Mouse (Mus musculus) lung, embryonic 14.5 days (tissue): ENCODE measurements around the gene Dock1. TPM values are rescaled to one million over a fixed set of nuclear protein-coding genes. Genes with fewer than 3 reads are reported as not detected.

ENCODE experiments used
- ATAC-seq: fragments of 200-750 bp; cut with Nextera tagmentation; 2 replicates; pipeline ENCODE4 v1.8.0; 2017; ENCODE audit warnings: mild to moderate bottlenecking, moderate TSS enrichment, moderate library complexity; ENCODE audit not compliant: insufficient read depth
- DNase-seq: peaks from one replicate; pipeline ENCODE4 v3.0.0-alpha.2; 2015
- H3K27ac ChIP-seq: fragments of 300-500 bp; sonication (generic); 2 replicates; pipeline ENCODE4 v1.5.1; 2014; ENCODE audit warnings: low read depth, mild to moderate bottlenecking, moderate library complexity
- H3K27me3 ChIP-seq: fragments of 300-500 bp; sonication (generic); 2 replicates; pipeline ENCODE4 v1.6.1; 2014; ENCODE audit warnings: low read length, control low read depth; ENCODE audit not compliant: insufficient read depth
- H3K36me3 ChIP-seq: fragments of 300-500 bp; sonication (generic); 2 replicates; pipeline ENCODE4 v1.6.1; 2014; ENCODE audit warnings: control low read depth; ENCODE audit not compliant: insufficient read depth
- H3K4me1 ChIP-seq: fragments of 300-500 bp; sonication (generic); 2 replicates; pipeline ENCODE4 v1.6.1; 2014; ENCODE audit warnings: antibody characterized with exemption, control low read depth; ENCODE audit not compliant: insufficient read depth
- H3K4me2 ChIP-seq: fragments of 300-500 bp; sonication (generic); 2 replicates; pipeline ENCODE4 v1.6.1; 2014; ENCODE audit warnings: mild to moderate bottlenecking
- H3K4me3 ChIP-seq: fragments of 300-500 bp; sonication (generic); 2 replicates; pipeline ENCODE4 v1.5.1; 2014; ENCODE audit warnings: low read depth, low read length
- H3K9ac ChIP-seq: fragments of 300-500 bp; sonication (generic); 2 replicates; pipeline ENCODE4 v1.6.1; 2014
- H3K9me3 ChIP-seq: fragments of 300-500 bp; sonication (generic); 2 replicates; pipeline ENCODE4 v1.6.1; 2016; ENCODE audit warnings: low read depth, low read length, control low read depth
- CTCF ChIP-seq: IDR thresholded peaks from 2 replicates; pipeline ENCODE4 v1.5.1; 2016; ENCODE audit warnings: antibody characterized with exemption, low read depth
- WGBS: fragments of 180-500 bp; shearing (Covaris S2); extraction: QIAGEN DNeasy Blood & Tissue Kit; methylation state at CpG from one replicate; pipeline ENCODE4 v1.1.7; 2014; 5-methylcytosine and 5-hydroxymethylcytosine counted together
- polyA plus RNA-seq: library from polyadenylated mRNA; unstranded; fragments of >200 nt; fragmentation: Nextera tagmentation; extraction: Ambion mirVana; gene quantifications from 2 replicates; pipeline ENCODE4 v1.2.1, GENCODE M21; 2014

The Dock1 gene
- polyA plus RNA-seq, result 57.1 and 57.3 TPM in 2 replicates

DNA sequence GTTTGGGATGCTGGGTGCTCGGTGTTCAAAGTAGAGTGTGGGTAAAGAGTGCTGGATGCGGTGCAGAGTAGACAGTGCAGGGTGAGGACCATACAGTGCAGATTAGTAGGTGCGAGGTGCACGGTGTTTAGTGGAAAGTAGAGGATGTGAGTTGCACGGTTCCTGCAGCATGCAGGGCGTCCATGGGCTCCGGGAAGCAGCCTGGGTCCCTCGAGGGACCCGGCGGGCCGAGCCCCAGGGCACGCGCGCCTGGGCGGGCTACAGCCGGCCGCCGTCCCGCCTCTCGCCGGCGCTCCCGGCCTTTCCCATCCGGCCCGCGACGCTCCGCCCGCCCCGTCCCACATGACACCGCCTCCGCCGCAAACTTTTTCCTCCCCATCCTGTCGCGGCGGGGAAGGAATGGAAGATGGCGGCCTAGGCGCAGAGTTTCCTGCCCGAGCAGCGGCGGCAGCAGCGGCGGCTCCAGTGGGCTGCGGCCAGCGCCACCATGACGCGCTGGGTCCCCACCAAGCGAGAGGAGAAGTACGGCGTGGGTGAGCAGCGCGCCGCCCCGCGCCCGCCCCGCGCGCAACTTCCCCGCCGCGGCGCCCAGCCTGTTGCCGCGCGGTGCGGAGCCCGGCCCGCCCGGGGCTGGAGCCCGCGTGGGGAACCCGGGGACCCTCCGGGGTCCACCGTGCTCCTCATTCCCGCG lies at the start of gene Dock1:
TSS of gene Dock1 (plus strand) at position 343 of the 691 bp plus-strand sequence.
- DNase-seq (peak; percentile 90), ATAC-seq (peak; percentile 90)
- peak within 1 kb of the TSS; percentile 97 for H3K27ac ChIP-seq
- peak within 1 kb of the TSS; percentile 89 for H3K4me2 ChIP-seq
- no peaks in the 10 kb centered on the region for H3K9me3 ChIP-seq
- H3K4me1 ChIP-seq, result peaks cover 16% of the 10 kb centered on the region; the same call in 1 of the 2 replicates
- H3K9ac ChIP-seq, result peak within 1 kb of the TSS; percentile 96
- peak within 1 kb of the TSS; percentile 84 for H3K4me3 ChIP-seq
- no peaks in the 10 kb centered on the region for H3K36me3 ChIP-seq
- no peak for TF ChIP-seq CTCF
- 2% methylated on average over 68 of the region's 77 CpGs for WGBS
- no peaks in the 10 kb centered on the region for H3K27me3 ChIP-seq

DNA sequence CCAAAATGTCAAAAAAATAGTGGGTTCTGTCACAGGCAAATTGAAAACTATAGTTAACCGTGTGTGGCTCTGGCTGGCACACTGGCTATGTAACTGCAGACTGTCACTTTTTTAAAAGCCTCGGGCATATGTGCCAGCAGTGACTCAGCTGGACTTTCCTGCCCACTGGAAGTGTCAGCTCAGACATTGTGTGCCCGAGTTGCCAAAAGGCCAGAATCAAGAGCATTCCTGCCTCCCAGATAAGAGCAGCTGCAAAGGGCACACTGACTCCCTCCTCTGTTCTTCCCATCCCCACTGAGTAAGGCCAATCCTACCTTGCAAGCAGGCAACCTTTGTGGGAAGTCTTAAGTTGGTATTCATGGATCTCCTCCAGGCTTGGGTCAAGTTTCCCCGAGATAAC lies 42.5 kb upstream of the Dock1 start:
- WGBS, result 68% methylated on average over 4 of the region's 4 CpGs
- Histone ChIP-seq H3K27me3 (no peaks in the 10 kb centered on the region), H3K9ac (no peak overlapping the region), H3K4me1 (no peaks in the 10 kb centered on the region), H3K36me3 (no peaks in the 10 kb centered on the region), H3K4me3 (no peak overlapping the region), H3K27ac (no peak overlapping the region), H3K4me2 (no peak overlapping the region), H3K9me3 (no peaks in the 10 kb centered on the region)
- no peak for DNase-seq
- TF ChIP-seq CTCF, result no peak
- ATAC-seq, result no peak

GRCm38 (mm10) chr7:134650246-134650830 lies 20.1 kb upstream of the Dock1 start:
- no peak overlapping the region for H3K4me2 ChIP-seq
- H3K27ac ChIP-seq, result no peak overlapping the region
- DNase-seq (no peak), ATAC-seq (no peak)
- H3K36me3 ChIP-seq, result no peaks in the 10 kb centered on the region
- no peak for TF ChIP-seq CTCF
- H3K9me3 ChIP-seq, result no peaks in the 10 kb centered on the region
- 71% methylated on average over 8 of the region's 8 CpGs for WGBS
- H3K4me3 ChIP-seq, result no peak overlapping the region
- no peaks in the 10 kb centered on the region for H3K4me1 ChIP-seq
- no peak overlapping the region for H3K9ac ChIP-seq
- no peaks in the 10 kb centered on the region for H3K27me3 ChIP-seq

DNA sequence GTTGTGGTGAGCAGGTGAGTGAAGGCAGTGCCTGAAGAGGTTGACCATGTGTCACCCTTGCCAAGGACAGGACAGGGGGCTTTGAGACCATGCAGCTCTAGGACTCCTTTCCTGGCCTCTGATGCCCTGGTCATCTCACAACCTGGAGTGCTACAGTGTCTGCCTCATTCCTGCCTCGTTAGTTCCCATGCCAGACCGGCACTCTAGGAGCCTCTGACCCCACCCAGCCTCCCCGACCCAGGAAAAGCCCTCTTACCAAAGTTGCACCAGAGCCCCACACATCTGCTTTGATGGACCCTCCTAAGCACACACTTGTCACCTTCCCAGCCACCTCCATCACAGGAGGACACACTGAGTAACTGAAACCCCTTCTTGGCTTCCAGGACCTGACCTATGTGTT lies 19.4 kb upstream of the Dock1 start:
- no peak for TF ChIP-seq CTCF
- H3K9ac ChIP-seq, result no peak overlapping the region

GRCm38 (mm10) chr7:134663241-134663640 lies 7.2 kb upstream of the Dock1 start:
- peak; percentile 81 for DNase-seq
- Histone ChIP-seq H3K27ac (no peak overlapping the region), H3K36me3 (no peaks in the 10 kb centered on the region), H3K4me1 (no peaks in the 10 kb centered on the region), H3K4me3 (no peak overlapping the region), H3K9ac (no peak overlapping the region), H3K4me2 (no peak overlapping the region), H3K9me3 (no peaks in the 10 kb centered on the region; the same call in 1 of the 2 replicates), H3K27me3 (no peaks in the 10 kb centered on the region)
- no peak for TF ChIP-seq CTCF
- ATAC-seq, result peak; percentile 75; the same call in 1 of the 2 replicates
- 3% methylated on average over 2 of the region's 2 CpGs for WGBS

More for the DNA sequence above, 19.4 kb upstream of the Dock1 start:
- Histone ChIP-seq H3K9me3 (no peaks in the 10 kb centered on the region), H3K36me3 (no peaks in the 10 kb centered on the region), H3K4me1 (no peaks in the 10 kb centered on the region), H3K4me2 (no peak overlapping the region), H3K27me3 (no peaks in the 10 kb centered on the region), H3K4me3 (no peak overlapping the region), H3K27ac (no peak overlapping the region)
- 65% methylated on average over 3 of the region's 3 CpGs for WGBS
- no peak for DNase-seq
- no peak for ATAC-seq

DNA sequence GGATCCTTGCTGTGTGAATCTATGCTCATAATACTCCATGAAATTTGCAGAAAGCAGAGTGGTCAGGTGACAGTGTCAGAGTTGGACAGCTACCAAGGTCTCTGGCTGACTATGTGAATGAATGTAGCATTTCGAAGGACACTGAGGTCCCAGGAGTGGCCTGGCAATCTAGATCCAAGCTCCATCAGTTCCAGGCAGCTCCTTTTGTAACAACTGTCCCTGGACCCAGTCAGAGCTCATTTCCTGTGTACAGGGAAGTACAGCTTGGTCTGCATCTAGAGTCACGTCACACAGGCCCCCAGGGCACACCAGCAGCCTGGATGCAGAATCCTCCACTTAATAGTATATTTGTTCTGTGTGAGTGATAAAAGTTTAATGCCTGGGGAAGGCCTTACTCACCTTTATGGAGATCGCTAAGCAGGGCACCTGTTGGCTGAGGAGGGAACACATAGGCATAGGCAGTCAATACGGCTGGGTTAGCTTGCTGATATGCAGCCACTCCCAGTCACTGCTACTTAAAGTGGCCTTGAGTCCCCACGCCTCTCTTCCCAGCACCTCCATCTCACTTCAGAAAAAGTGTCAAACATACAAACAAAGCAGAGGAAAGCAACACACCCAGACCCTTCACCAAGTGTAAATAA lies 4.7 kb upstream of the Dock1 start:
- Histone ChIP-seq H3K4me2 (no peak overlapping the region), H3K4me3 (no peak overlapping the region), H3K27ac (no peak overlapping the region), H3K4me1 (no peaks in the 10 kb centered on the region), H3K36me3 (no peaks in the 10 kb centered on the region), H3K27me3 (no peaks in the 10 kb centered on the region), H3K9me3 (no peaks in the 10 kb centered on the region), H3K9ac (no peak overlapping the region)
- 70% methylated on average over 5 of the region's 5 CpGs for WGBS
- DNase-seq (no peak), ATAC-seq (no peak)
- no peak for TF ChIP-seq CTCF

DNA sequence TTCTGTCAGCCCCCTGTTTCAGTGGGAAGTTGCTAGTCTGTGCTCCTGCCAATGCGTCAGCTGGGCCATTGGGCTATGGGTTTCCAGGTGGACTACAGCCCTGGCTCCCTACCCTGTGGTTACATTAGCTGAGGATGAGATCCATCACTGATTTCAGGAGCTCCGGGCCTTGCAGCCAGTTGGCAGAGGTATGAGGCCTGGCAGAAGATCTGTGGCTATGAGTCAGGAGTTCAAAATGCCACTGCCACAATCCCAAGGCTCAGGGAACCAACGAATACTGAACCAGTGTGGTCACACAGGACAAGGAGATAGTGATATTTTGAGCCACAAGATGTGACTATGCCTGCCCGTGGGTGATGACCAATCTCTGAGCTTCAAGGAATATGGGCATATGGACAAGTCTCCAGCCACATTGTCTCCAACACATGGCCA lies 3.2 kb upstream of the Dock1 start:
- Histone ChIP-seq H3K9me3 (no peaks in the 10 kb centered on the region), H3K4me2 (no peak overlapping the region), H3K27ac (no peak overlapping the region), H3K4me3 (no peak overlapping the region), H3K36me3 (no peaks in the 10 kb centered on the region), H3K9ac (no peak overlapping the region), H3K4me1 (peaks cover 7% of the 10 kb centered on the region; the same call in 1 of the 2 replicates), H3K27me3 (no peaks in the 10 kb centered on the region)
- 85% methylated on average over 4 of the region's 4 CpGs for WGBS
- ATAC-seq (no peak), DNase-seq (no peak)
- no peak for TF ChIP-seq CTCF
